Mouse (Mus musculus): ENCODE measurements around the gene Rfpl4. TPM values are rescaled to one million over a fixed set of nuclear protein-coding genes. Genes with fewer than 3 reads are reported as not detected.
"Not testable (repeated sequence)": the region's sequence is repeated elsewhere in the genome, so short reads cannot be mapped to it uniquely, and the experiment has no call there.

Rfpl4 gene
- total RNA-seq, 2 experiments from 2014 or later, result not detected

DNA sequence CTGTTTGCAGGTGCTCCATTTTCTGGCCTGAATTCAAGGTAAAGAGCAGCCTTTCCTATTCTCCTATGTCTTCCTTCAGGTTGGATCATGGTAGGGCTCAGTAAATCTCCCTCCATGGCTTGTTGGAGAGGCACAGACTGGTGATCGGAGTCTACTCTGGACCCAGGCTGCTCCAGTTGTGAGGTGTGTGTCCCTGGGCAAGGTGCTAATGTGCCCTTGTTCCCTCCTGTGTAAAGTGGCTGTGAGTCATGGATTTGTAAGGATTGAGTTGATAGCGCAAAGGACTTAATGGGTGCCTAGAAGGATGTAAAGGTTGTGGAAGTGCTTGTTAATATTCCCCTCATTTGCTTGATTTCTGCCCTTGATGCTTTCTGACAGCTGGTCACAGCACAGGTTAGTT is 34.8 kb downstream of the Rfpl4 start:
- intact Hi-C loops (cut with DNase I), result loop anchor here (2.0 to 10.0 kb wide), 4 partner anchors 19 to 1073 kb away; partner anchors contain the start of genes U2af2 and Zfp787
- DNase-seq, result no peak

- intact Hi-C loops (cut with DNase I), result loop anchor here (2.0 to 10.0 kb wide), 4 partner anchors 18 to 1074 kb away; partner anchors contain the start of genes U2af2 and Zfp787
These were observed 35.5 kb downstream of the Rfpl4 start for GRCm38 (mm10) chr7:5081241-5081640.

DNA sequence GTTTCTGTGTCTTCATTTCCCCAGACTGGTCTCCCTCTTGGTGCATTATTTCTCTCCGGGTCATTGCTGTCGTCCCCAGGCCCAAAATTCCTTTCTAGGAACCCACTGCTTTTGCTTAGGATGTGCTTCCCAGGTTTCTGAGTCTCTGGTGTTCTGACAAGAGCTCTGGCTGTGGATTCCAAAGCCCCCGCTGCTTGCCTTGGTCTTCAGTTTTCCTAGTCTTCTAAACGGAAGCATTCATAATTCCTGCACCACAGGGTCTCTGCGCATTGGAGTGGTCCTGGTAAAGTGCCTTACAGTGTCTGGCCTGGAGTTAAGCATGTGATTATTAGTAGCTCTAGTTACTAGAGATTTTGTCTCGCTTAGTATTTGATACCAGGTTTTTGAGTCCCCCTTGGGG is 35.9 kb downstream of the Rfpl4 start:
- DNase-seq, result no peak
- intact Hi-C loops (cut with DNase I), result loop anchor here (2.0 to 10.0 kb wide), 4 partner anchors 18 to 1074 kb away; partner anchors contain the start of genes U2af2 and Zfp787

More at GRCm38 (mm10) chr7:5081241-5081640, 35.5 kb downstream of the Rfpl4 start:
- no peak for DNase-seq

DNA sequence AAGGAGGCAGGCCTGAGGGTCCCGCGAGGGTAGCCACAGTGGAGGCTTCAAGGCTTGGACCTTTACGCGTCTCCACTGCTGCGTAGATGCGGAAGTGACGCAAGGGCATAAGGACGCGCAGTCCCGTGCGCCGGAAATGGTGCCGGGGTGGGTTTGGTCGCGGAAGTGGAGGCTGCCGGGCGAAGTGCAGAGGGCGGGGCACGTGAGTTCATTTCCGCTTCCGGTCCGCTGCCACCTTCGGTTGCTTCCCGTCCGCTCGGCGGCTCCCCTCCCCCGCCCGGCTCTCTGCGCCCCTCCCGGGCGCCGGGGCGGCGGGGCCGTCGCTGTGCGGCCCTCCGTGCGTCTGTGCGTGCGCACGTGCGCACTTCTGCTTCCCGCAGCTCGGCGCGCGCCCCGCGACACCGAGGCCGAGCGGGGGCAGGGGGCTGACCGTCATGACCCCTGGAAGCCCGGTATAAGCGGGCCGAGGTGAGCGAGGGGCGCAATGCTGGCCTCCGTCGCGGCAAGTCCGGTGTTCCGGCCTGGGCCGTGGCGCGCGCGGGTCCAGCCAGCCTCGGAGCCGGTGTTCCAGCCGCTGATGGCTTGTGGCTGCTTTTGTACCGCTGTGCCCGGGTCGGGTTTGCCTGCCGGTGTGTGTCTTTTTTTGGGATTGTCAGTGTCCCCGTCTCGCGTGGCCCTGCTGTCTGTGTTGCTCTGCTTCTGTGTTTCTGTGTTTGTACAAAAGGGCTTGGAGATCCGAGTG is 36.6 kb downstream of the Rfpl4 start, which contains the start of gene Epn1:
TSS of gene Epn1 (plus strand) at position 226 of the 742 bp plus-strand sequence.
- peak; percentile 96 to 97 for DNase-seq
- intact Hi-C loops (cut with DNase I), result loop anchor here (2.0 to 10.0 kb wide), 4 partner anchors 17 to 1075 kb away; partner anchors contain the start of genes U2af2 and Zfp787

DNA sequence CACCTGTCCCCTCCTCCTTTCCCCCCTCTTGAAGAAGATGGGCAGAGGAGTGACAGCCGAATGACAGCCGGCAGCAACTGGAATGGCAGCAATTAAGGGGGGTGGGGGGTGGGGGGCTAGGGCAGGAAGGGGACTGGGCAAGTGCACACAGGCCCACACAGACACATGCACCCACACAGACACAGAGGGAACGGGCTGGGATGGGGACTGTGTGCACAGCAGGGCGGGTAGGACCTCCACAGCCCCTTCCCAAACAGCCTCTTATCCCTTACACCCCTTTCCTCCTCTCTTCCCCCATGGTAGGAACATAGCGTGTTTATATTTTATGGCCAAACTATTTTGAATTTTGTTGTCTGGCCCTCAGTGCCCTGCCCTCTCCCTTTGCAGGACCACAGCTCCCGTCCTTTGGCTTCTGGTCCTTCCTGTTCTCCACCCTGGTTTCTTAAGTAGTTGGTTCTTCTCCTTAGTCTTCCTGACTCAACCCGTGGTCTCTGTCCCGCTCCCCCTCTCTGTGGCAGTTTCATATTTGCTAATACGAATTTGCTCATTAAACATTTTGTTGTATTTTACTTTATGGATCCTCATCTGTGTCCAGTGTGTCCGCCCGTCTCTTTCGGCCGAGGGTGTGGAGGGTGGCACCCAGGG is 37.3 kb downstream of the Rfpl4 start:
- intact Hi-C loops (cut with DNase I), result loop anchor here (2.0 to 10.0 kb wide), 4 partner anchors 17 to 1075 kb away; partner anchors contain the start of genes U2af2 and Zfp787
- DNase-seq, result not testable (repeated sequence)

DNA sequence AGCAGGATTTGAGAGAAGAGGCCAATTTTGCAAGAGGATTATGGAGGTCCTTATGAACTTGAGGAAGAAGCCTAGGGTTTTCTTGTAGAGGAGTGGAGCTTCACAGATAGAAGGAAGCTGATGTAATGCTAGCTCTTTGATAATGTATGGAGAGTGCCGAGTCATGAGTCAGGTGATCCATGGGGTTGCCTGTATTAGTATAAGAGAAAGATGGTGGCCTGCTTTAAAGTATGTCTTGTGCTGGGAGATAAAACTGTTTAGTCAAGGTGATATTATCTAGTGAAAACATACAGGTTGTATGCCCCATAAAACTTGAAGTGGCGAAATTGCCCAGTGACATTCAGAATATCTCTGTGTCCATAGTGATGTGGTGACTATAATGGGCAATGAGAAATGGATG is 39.8 kb downstream of the Rfpl4 start:
- intact Hi-C loops (cut with DNase I), result no loop called here
- no peak for DNase-seq

GRCm38 (mm10) chr7:5074984-5075383 is 41.8 kb downstream of the Rfpl4 start:
- no peak for DNase-seq
- intact Hi-C loops (cut with DNase I), result no loop called here

DNA sequence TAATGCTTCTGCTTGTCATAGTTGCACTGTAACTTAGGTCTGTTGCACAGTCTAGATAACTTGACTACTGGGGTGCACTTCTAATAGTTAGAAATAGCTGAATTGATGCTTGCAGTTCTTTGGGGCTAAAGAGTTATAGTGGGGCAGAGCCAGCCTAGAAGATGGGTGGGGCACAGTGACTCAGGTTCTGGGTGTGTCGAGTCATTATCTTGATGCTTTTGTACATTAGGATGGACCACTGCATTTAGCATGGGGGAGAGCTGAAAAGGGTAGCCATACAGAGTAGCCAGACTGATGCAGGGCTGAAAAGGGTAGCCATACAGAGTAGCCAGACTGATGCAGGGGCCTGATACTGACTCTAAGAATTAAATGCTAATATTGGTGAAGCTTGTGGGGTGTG is 43.2 kb downstream of the Rfpl4 start:
- intact Hi-C loops (cut with DNase I), result no loop called here

DNA sequence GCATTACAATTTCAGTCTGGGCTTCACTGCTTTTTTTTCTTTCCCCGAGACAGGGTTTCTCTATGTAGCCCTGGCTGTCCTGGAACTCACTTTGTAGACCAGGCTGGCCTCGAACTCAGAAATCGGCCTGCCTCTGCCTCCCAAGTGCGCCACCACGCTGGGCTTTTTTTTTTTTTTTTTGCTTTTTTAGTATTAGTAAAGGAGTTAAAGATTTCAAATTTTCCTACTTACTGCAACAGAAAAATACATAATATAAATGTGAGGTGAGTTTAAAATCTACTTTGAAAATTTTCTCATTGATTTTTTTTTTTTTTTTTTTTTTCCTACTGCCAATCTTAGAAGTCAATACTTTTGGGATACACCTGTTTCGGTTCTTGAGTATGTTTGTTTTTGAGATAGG is 51.9 kb downstream of the Rfpl4 start:
- intact Hi-C loops (cut with DNase I), result no loop called here
- DNase-seq, result no peak

More for the DNA sequence above, 43.2 kb downstream of the Rfpl4 start:
- no peak for DNase-seq

GRCm38 (mm10) chr7:5062360-5063001 is 54.3 kb downstream of the Rfpl4 start:
- intact Hi-C loops (cut with DNase I), result loop anchor here (2.0 kb wide), 1 partner anchor 18 kb away; the partner anchor contains the start of gene Epn1
- DNase-seq, result peak in 1 of 2 experiments; percentile 72

GRCm38 (mm10) chr7:5061774-5062359 is 54.9 kb downstream of the Rfpl4 start, which contains the start of gene U2af2:
Gene U2af2 (plus strand): TSS chr7:5062143.
- intact Hi-C loops (cut with DNase I), result loop anchor here (2.0 kb wide), 3 partner anchors 19 to 63 kb away; partner anchors contain the start of genes Epn1, Fiz1, Gm44973 and Rasl2-9
- DNase-seq, result peak; percentile 95 to 96

DNA sequence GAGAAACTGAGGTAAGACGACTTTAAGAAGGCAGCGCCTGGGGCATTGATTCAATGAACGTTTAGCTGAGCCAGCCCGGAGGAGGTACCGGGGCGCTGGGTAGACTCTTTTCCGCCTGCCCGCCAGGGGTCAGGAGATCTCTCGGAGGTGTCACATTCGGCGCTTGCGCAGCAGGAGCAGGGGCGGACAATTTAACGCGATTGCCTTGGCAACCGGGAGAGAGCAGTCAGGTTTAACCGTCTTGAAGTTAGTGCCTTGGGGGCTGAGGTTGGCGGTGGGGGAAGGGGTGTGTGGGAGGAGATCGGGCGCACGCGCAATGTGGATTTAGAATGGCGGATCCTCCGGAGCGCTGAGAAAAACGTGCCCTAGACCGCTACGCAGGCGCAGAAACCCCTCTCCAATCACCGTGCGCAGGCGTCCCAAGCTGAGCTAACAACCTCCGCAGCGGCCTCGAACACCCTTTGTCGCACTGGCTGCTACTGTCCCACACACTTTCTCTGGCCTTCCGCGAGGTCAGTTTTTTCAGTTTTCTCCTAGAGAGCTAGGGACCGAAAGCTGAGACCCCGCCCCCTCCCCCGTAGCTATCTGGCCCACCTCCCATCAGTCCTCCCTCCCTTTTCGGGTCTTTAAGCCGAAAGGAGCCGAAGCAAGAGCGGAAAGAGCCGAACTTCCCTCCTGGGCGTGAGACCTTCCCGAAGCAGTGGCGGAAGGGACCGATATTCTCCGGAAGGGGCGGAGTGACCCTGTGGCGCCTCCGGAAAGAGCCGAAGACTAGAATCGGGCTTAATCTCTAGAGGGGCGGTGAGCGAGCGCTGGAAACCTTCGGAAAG is 55.6 kb downstream of the Rfpl4 start:
- intact Hi-C loops (cut with DNase I), result loop anchor here (2.0 kb wide), 2 partner anchors 46 to 64 kb away; partner anchors contain the start of genes Fiz1, Gm44973, Rasl2-9 and Zfp524
- DNase-seq, result peak; percentile 97 to 99

- peak; percentile 75 to 82 for DNase-seq
- intact Hi-C loops (cut with DNase I), result loop anchor here (2.0 kb wide), 2 partner anchors 45 to 65 kb away; partner anchors contain the start of genes Fiz1, Gm44973, Rasl2-9 and Zfp524
These were observed 56.5 kb downstream of the Rfpl4 start for GRCm38 (mm10) chr7:5060239-5060731.

Small RNA genes within 50 kb of the gene (microRNA-seq; reads per million reads assigned to microRNA genes)
- gene Gm26217, result 0 reads per million in 2 experiments

Other genes starting within 250 kb of the Rfpl4 start
- gene Isoc2b, start 246.7 kb downstream of the Rfpl4 start, total RNA-seq (2021), result 1 to 10 TPM; 3.1 to 4.2 TPM
- 10 to 100 TPM; 22.9 to 27.0 TPM for gene Isoc2a, start 239.8 kb downstream of the Rfpl4 start, total RNA-seq (2021)
- not detected for gene Gm36210, start 210.4 kb downstream of the Rfpl4 start, total RNA-seq (2021)
- 1 to 10 TPM; 9.4 to 9.6 TPM for gene Zfp628, start 201.7 kb downstream of the Rfpl4 start, total RNA-seq (2021)
- 1 to 10 TPM; 5.9 to 6.1 TPM for gene Nat14, start 194.9 kb downstream of the Rfpl4 start, total RNA-seq (2021)
- gene Ssc5d, start 191.2 kb downstream of the Rfpl4 start, total RNA-seq (2021), result 1 to 10 TPM; 7.8 TPM
- gene Sbk2, start 152.5 kb downstream of the Rfpl4 start, total RNA-seq (2021), result 10 to 100 TPM in 1 of 2 experiments, 1 to 10 TPM in 1; 4.2 to 11.6 TPM
- 10 to 100 TPM; 14.9 to 37.3 TPM for gene Sbk3, start 145.8 kb downstream of the Rfpl4 start, total RNA-seq (2021)
- 10 to 100 TPM; 14.3 to 18.1 TPM for gene Zfp579, start 120.8 kb downstream of the Rfpl4 start, total RNA-seq (2021)
- gene Zfp524, start 102.5 kb downstream of the Rfpl4 start, total RNA-seq (2021), result 1 to 10 TPM; 8.1 to 8.6 TPM
- 10 to 100 TPM; 17.0 to 20.2 TPM for gene Fiz1, start 102.3 kb downstream of the Rfpl4 start, total RNA-seq (2021)
- not detected for gene Gm44973, start 101.5 kb downstream of the Rfpl4 start, total RNA-seq (2021)
- 10 to 100 TPM; 18.2 to 19.9 TPM for gene Zfp865, start 96.6 kb downstream of the Rfpl4 start, total RNA-seq (2021)
- gene Ccdc106, start 96.4 kb downstream of the Rfpl4 start, total RNA-seq (2021), result under 1 TPM; 0.17 TPM
- not detected for gene 4632433K11Rik, start 82.8 kb downstream of the Rfpl4 start, total RNA-seq (2021)
- gene Zfp784, start 78.5 kb downstream of the Rfpl4 start, total RNA-seq (2021), result 1 to 10 TPM; 5.0 to 6.6 TPM
- 1 to 10 TPM; 5.5 to 7.9 TPM for gene Zfp580, start 65.4 kb downstream of the Rfpl4 start, total RNA-seq (2021)
- 10 to 100 TPM; 85.6 to 94.1 TPM for gene U2af2, start 54.8 kb downstream of the Rfpl4 start, total RNA-seq (2021)
- 100 to 1,000 TPM; 181 TPM for gene Epn1, start 36.7 kb downstream of the Rfpl4 start, total RNA-seq (2021)
- gene Rasl2-9, start 9.0 kb upstream of the Rfpl4 start, total RNA-seq (2021), result 1 to 10 TPM; 5.3 to 5.8 TPM
- not detected for gene Vmn1r55, start 32.7 kb upstream of the Rfpl4 start, total RNA-seq (2021)
- not detected for gene Vmn1r56, start 79.8 kb upstream of the Rfpl4 start, total RNA-seq (2021)
- gene Vmn1r57, start 101.5 kb upstream of the Rfpl4 start, total RNA-seq (2021), result not detected
- not detected for gene Gm5065, start 233.6 kb upstream of the Rfpl4 start, total RNA-seq (2021)
- not detected for gene Nlrp2, start 234.1 kb upstream of the Rfpl4 start, total RNA-seq (2021)